Mouse (Mus musculus): ENCODE data around the gene Kif18b. TPM values are rescaled to one million over a fixed set of nuclear protein-coding genes. Genes with fewer than 3 reads are reported as not detected.

Gene Kif18b
- polyA plus RNA-seq, 1 experiment = 0.10 TPM

GRCm38 (mm10) chr11:102946265-102946991 lies 21.5 kb upstream of the Kif18b start, which contains the start of gene C1ql1:
Gene C1ql1, minus strand, starts transcription at chr11:102946688.
- peak; percentile 41 to 58 for DNase-seq
- no peak within 1 kb of the TSS for H3K27ac ChIP-seq (ENCODE audit: insufficient read depth, low read length)
- H3K4me1 ChIP-seq (ENCODE audit: control insufficient read depth, insufficient read depth, low read length) = no peaks in the 10 kb centered on the region
- no peak for TF ChIP-seq CTCF (IDR thresholded peaks at IDR 0.05; ENCODE audit: borderline replicate concordance, insufficient read depth, low read depth, low read length)
- TF ChIP-seq POLR2A (IDR thresholded peaks at IDR 0.05; ENCODE audit: borderline replicate concordance, insufficient read depth, low read length) = no peak
- WGBS = 1% methylated on average over 86 of the region's 87 CpGs
- no peak within 1 kb of the TSS for H3K4me3 ChIP-seq (replicated peaks; ENCODE audit: insufficient read depth, low read depth, low read length)
- H3K27me3 ChIP-seq (ENCODE audit: control insufficient read depth, insufficient read depth, low read length) = no peaks in the 10 kb centered on the region; the same call in 1 of the 2 replicates

GRCm38 (mm10) chr11:102945306-102946264 lies 20.7 kb upstream of the Kif18b start:
- WGBS = 1% methylated on average over 54 of the region's 54 CpGs
- H3K27ac ChIP-seq (ENCODE audit: insufficient read depth, low read length) = no peak overlapping the region
- no peak overlapping the region for H3K4me3 ChIP-seq (replicated peaks; ENCODE audit: insufficient read depth, low read depth, low read length)
- TF ChIP-seq POLR2A (IDR thresholded peaks at IDR 0.05; ENCODE audit: borderline replicate concordance, insufficient read depth, low read length) (no peak), CTCF (IDR thresholded peaks at IDR 0.05; ENCODE audit: borderline replicate concordance, insufficient read depth, low read depth, low read length) (no peak)
- DNase-seq = no peak
- H3K27me3 ChIP-seq (ENCODE audit: control insufficient read depth, insufficient read depth, low read length) = no peaks in the 10 kb centered on the region; the same call in 1 of the 2 replicates
- no peaks in the 10 kb centered on the region for H3K4me1 ChIP-seq (ENCODE audit: control insufficient read depth, insufficient read depth, low read length)

GRCm38 (mm10) chr11:102941236-102941635 lies 16.3 kb upstream of the Kif18b start:
- 64% methylated on average over 6 of the region's 6 CpGs for WGBS
- no peak overlapping the region for H3K27ac ChIP-seq (ENCODE audit: insufficient read depth, low read length)
- no peak for DNase-seq
- TF ChIP-seq CTCF (IDR thresholded peaks at IDR 0.05; ENCODE audit: borderline replicate concordance, insufficient read depth, low read depth, low read length) (no peak), POLR2A (IDR thresholded peaks at IDR 0.05; ENCODE audit: borderline replicate concordance, insufficient read depth, low read length) (no peak)
- H3K4me1 ChIP-seq (ENCODE audit: control insufficient read depth, insufficient read depth, low read length) = no peaks in the 10 kb centered on the region
- H3K27me3 ChIP-seq (ENCODE audit: control insufficient read depth, insufficient read depth, low read length) = no peaks in the 10 kb centered on the region; the same call in 1 of the 2 replicates
- H3K4me3 ChIP-seq (replicated peaks; ENCODE audit: insufficient read depth, low read depth, low read length) = no peak overlapping the region

DNA sequence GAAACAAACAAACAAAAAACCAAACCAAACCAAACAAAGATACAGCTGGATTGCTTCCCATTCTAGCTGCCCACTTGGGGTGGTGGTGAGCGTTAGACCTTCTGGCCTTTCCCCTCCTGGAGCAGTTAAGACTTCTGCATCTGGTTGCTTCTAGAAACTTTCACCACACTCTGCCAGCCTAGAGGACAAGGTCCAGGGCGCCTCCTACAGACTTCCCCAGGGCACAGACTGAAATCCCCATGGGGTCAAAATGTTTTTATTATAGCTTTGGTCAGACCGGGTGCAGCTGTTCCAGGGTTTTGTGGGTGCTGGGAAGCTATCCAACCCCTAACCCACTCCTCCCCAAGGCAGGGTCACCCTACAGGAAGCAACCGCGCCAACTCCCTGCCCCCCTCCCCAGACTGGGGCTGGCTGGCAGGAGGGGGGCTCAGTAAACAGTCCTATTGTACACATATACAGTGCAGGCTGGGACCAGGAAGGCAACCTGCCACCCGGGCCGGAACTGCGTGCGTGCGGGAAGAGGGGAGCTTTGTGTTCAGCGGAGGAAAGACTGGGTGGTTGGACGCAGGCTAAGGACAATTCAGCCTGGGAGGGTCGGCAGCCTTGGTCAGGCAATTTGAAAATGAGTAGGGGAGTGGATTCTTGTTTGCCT lies 14.2 kb upstream of the Kif18b start:
- no peaks in the 10 kb centered on the region for H3K27me3 ChIP-seq (ENCODE audit: control insufficient read depth, insufficient read depth, low read length)
- TF ChIP-seq POLR2A (IDR thresholded peaks at IDR 0.05; ENCODE audit: borderline replicate concordance, insufficient read depth, low read length) = no peak
- TF ChIP-seq CTCF (IDR thresholded peaks at IDR 0.05; ENCODE audit: borderline replicate concordance, insufficient read depth, low read depth, low read length) = no peak
- no peaks in the 10 kb centered on the region for H3K4me1 ChIP-seq (ENCODE audit: control insufficient read depth, insufficient read depth, low read length)
- no peak for DNase-seq
- WGBS = 38% methylated on average over 13 of the region's 13 CpGs
- no peak overlapping the region for H3K27ac ChIP-seq (ENCODE audit: insufficient read depth, low read length)
- H3K4me3 ChIP-seq (replicated peaks; ENCODE audit: insufficient read depth, low read depth, low read length) = no peak overlapping the region

DNA sequence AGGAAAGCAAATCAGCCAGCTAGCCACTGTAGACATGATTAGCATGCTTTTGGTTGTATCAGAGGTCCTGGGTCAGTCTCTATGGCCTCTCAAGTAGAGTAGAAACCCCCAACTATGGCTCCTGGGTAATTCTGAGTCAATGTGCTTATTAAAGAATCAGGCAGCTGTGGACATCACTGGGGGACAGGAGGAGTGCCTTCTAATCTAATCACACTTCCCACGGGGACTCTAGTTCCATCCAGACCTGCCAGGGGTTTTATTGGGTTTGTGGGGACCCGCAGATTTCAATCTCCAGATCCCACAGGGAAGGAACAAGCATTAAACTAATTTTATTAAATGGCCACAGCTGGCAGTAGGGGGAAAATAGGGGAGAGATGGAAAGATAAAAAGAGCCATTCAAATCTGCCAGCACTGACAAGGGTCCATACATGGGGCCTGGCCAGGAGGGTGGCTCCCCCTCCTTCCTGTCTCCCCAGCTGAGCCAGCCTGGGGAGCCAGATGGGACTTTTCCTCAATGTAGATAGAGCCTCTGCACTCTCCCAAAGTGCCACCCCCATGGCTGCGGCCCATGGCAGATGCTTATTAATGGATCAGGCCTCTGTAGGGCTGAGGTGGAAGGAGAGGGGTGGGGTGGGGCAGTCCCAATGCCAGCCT lies 12.7 kb upstream of the Kif18b start:
- Histone ChIP-seq H3K4me1 (ENCODE audit: control insufficient read depth, insufficient read depth, low read length) (no peaks in the 10 kb centered on the region), H3K4me3 (replicated peaks; ENCODE audit: insufficient read depth, low read depth, low read length) (no peak overlapping the region), H3K27ac (ENCODE audit: insufficient read depth, low read length) (no peak overlapping the region), H3K27me3 (ENCODE audit: control insufficient read depth, insufficient read depth, low read length) (no peaks in the 10 kb centered on the region)
- TF ChIP-seq POLR2A (IDR thresholded peaks at IDR 0.05; ENCODE audit: borderline replicate concordance, insufficient read depth, low read length) (no peak), CTCF (IDR thresholded peaks at IDR 0.05; ENCODE audit: borderline replicate concordance, insufficient read depth, low read depth, low read length) (no peak)
- no peak for DNase-seq
- 52% methylated on average over 3 of the region's 3 CpGs for WGBS

GRCm38 (mm10) chr11:102936272-102936671 lies 11.3 kb upstream of the Kif18b start:
- Histone ChIP-seq H3K4me1 (ENCODE audit: control insufficient read depth, insufficient read depth, low read length) (no peaks in the 10 kb centered on the region), H3K27me3 (ENCODE audit: control insufficient read depth, insufficient read depth, low read length) (no peaks in the 10 kb centered on the region), H3K27ac (ENCODE audit: insufficient read depth, low read length) (no peak overlapping the region), H3K4me3 (replicated peaks; ENCODE audit: insufficient read depth, low read depth, low read length) (no peak overlapping the region)
- TF ChIP-seq CTCF (IDR thresholded peaks at IDR 0.05; ENCODE audit: borderline replicate concordance, insufficient read depth, low read depth, low read length) (no peak), POLR2A (IDR thresholded peaks at IDR 0.05; ENCODE audit: borderline replicate concordance, insufficient read depth, low read length) (no peak)
- no peak for DNase-seq
- WGBS = 57% methylated on average over 4 of the region's 4 CpGs

- Histone ChIP-seq H3K4me1 (ENCODE audit: control insufficient read depth, insufficient read depth, low read length) (no peaks in the 10 kb centered on the region), H3K4me3 (replicated peaks; ENCODE audit: insufficient read depth, low read depth, low read length) (no peak overlapping the region), H3K27ac (ENCODE audit: insufficient read depth, low read length) (no peak overlapping the region), H3K27me3 (ENCODE audit: control insufficient read depth, insufficient read depth, low read length) (no peaks in the 10 kb centered on the region; the same call in 1 of the 2 replicates)
- WGBS = 90% methylated on average over 10 of the region's 10 CpGs
- no peak for DNase-seq
- TF ChIP-seq CTCF (IDR thresholded peaks at IDR 0.05; ENCODE audit: borderline replicate concordance, insufficient read depth, low read depth, low read length) = no peak
Observed at GRCm38 (mm10) chr11:102930672-102931071, 5.7 kb upstream of the Kif18b start.
